Mouse (Mus musculus) ES-E14 (cell line): ENCODE results near the gene Eepd1. TPM values are rescaled to one million over a fixed set of nuclear protein-coding genes. Genes with fewer than 3 reads are reported as not detected.

ENCODE experiments used
- DNase-seq: peaks from one replicate; pipeline ENCODE4 v3.0.0-alpha.2; 2013; ENCODE audit warnings: low read depth, low spot score
- H3K27ac ChIP-seq: 2 replicates; pipeline ENCODE4 v1.5.1; 2012; ENCODE audit warnings: low read depth, mild to moderate bottlenecking, low read length, moderate library complexity, mixed read lengths; ENCODE audit not compliant: poor library complexity, insufficient read depth, severe bottlenecking
- H3K36me3 ChIP-seq: 2 replicates; pipeline ENCODE4 v1.6.1; 2012; ENCODE audit warnings: mild to moderate bottlenecking, low read length, moderate library complexity, mixed read lengths; ENCODE audit not compliant: control insufficient read depth, poor library complexity, insufficient read depth, severe bottlenecking
- H3K4me1 ChIP-seq, 2 experiments: fragments of 150-350 bp in 1 of 2; sonication (generic) in 1 of 2; 2 replicates each; pipeline ENCODE4 v1.6.1; 2012; ENCODE audit warnings: low read length in 2 of 2, mild to moderate bottlenecking in 1 of 2, mixed read lengths in 1 of 2; ENCODE audit not compliant: control insufficient read depth in 2 of 2, insufficient read depth in 2 of 2, poor library complexity in 1 of 2
- H3K4me3 ChIP-seq, 2 experiments: fragments of 150-350 bp in 1 of 2; sonication (generic) in 1 of 2; 2 replicates each; pipeline ENCODE4 v1.5.1; 2012; ENCODE audit warnings: low read length in 2 of 2, low read depth in 1 of 2, mild to moderate bottlenecking in 1 of 2, mixed read lengths in 1 of 2; ENCODE audit not compliant: insufficient read depth in 1 of 2, poor library complexity in 1 of 2, severe bottlenecking in 1 of 2
- H3K9ac ChIP-seq: 2 replicates; pipeline ENCODE4 v1.6.1; 2012; ENCODE audit warnings: low read depth, mild to moderate bottlenecking, low read length, mixed read lengths; ENCODE audit not compliant: poor library complexity, insufficient read depth, severe bottlenecking
- H3K9me3 ChIP-seq: fragments of 150-350 bp; sonication (generic); 2 replicates; pipeline ENCODE4 v1.6.1; 2012; ENCODE audit warnings: low read depth, mild to moderate bottlenecking, low read length; ENCODE audit not compliant: control insufficient read depth, insufficient read depth
- CHD2 ChIP-seq: IDR thresholded peaks from 2 replicates; pipeline ENCODE4 v1.6.1; 2014; ENCODE audit warnings: mild to moderate bottlenecking, low read depth, low read length, inconsistent platforms
- HCFC1 ChIP-seq: IDR thresholded peaks from 2 replicates; pipeline ENCODE4 v1.6.1; 2012; ENCODE audit warnings: low read length, inconsistent platforms, borderline replicate concordance; ENCODE audit not compliant: insufficient read depth
- MAFK ChIP-seq: IDR thresholded peaks from 2 replicates; pipeline ENCODE4 v1.6.1; 2014; ENCODE audit warnings: mild to moderate bottlenecking, low read depth, low read length, inconsistent platforms; ENCODE audit not compliant: insufficient read depth
- ZC3H11A ChIP-seq: IDR thresholded peaks from 2 replicates; pipeline ENCODE4 v1.6.1; 2012; ENCODE audit warnings: low read depth, mild to moderate bottlenecking, inconsistent platforms, low read length, borderline replicate concordance
- ZNF384 ChIP-seq: IDR thresholded peaks from 2 replicates; pipeline ENCODE4 v1.6.1; 2012; ENCODE audit warnings: low read depth, low read length, inconsistent platforms
- in situ Hi-C, 2 experiments: fragments of 600-800 bp; cut with MboI; formaldehyde crosslinking; loops; one replicate each; pipeline ENCODE4 v1.15.1; 2025; ENCODE audit warnings: low sequenced_read_pairs in 2 of 2, inconsistent platforms in 1 of 2; ENCODE audit not compliant: unreplicated experiment in 2 of 2
- total RNA-seq: library from RNA; depleted of rRNA; stranded (reverse); fragments of 300-350 nt; gene quantifications from 2 replicates; pipeline ENCODE4 v1.2.3, GENCODE M21; 2012

Eepd1 gene
- total RNA-seq, 1 experiment: 3.5 TPM

DNA sequence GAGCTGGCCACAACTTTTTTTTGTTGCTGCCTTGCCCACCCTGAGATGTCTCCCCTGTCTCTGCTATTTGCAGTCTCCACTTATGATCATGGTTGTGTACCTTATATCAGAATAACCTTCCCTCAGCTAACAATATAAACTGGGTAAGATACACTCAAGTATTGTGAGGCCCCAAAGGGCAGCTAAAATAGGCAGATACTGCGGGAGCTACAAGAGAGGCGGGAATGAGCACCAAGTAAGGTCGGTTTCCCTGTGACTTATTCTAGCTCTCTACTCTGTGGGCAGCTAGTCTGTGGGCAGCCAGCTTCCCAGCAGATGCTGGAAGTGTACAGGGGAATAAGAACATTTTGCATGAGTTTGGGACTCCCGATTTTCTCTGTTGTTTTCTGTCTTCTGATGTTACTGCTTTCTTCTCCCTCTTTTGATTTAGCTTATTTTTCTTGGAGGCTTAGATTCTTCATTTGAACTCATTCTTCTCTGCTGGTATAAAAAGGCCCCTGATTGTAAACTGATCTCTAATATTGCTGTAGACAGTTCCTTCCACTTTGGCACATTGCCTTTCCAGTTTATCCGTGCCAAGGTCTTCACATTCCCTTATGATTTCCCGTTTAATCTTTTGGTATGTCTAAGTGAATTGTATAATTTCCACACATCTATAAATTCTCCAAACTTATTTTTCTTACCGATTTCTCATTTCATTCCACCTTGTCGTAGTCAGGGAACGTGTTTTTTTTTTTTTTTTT, 78.8 kb downstream of the Eepd1 start:
- in situ Hi-C loops: no loop called here
- Histone ChIP-seq H3K4me3 (no peak overlapping the region), H3K9me3 (no peaks in the 10 kb centered on the region), H3K27ac (no peak overlapping the region), H3K36me3 (no peaks in the 10 kb centered on the region), H3K4me1 (peaks cover 4 to 7% of the 10 kb centered on the region in 2 experiments; a peak in 2 of 4 replicates), H3K9ac (no peak overlapping the region)
- no peak for TF ChIP-seq CHD2
- TF ChIP-seq MAFK: no peak
- TF ChIP-seq ZNF384: no peak
- TF ChIP-seq HCFC1: no peak
- TF ChIP-seq ZC3H11A: no peak
- no peak for DNase-seq

- Histone ChIP-seq H3K27ac (no peak overlapping the region), H3K4me1 (peaks cover 4 to 9% of the 10 kb centered on the region in 2 experiments; a peak in 2 of 4 replicates), H3K9ac (no peak overlapping the region), H3K9me3 (no peaks in the 10 kb centered on the region), H3K36me3 (no peaks in the 10 kb centered on the region), H3K4me3 (no peak overlapping the region)
- no peak for TF ChIP-seq ZC3H11A
- no peak for TF ChIP-seq HCFC1
- TF ChIP-seq MAFK: no peak
- TF ChIP-seq ZNF384: no peak
- no peak for TF ChIP-seq CHD2
- no peak for DNase-seq
- in situ Hi-C loops: no loop called here
Observed at GRCm38 (mm10) chr9:25561143-25561542, 79.8 kb downstream of the Eepd1 start.

GRCm38 (mm10) chr9:25563806-25564205, 82.5 kb downstream of the Eepd1 start:
- H3K9me3 ChIP-seq: no peaks in the 10 kb centered on the region
- H3K27ac ChIP-seq: 0 out of 2 replicates have a peak overlapping the region, but pooled peaks have one; percentile 43
- H3K4me3 ChIP-seq: no peak overlapping the region
- H3K36me3 ChIP-seq: no peaks in the 10 kb centered on the region
- peaks cover 4 to 9% of the 10 kb centered on the region in 2 experiments; a peak in 2 of 4 replicates for H3K4me1 ChIP-seq
- peak; percentile 49 for DNase-seq
- no peak overlapping the region for H3K9ac ChIP-seq
- in situ Hi-C loops: no loop called here
- TF ChIP-seq CHD2 (no peak), ZC3H11A (no peak), HCFC1 (no peak), ZNF384 (no peak), MAFK (no peak)

- Histone ChIP-seq H3K27ac (no peak overlapping the region), H3K9me3 (no peaks in the 10 kb centered on the region), H3K4me3 (no peak overlapping the region), H3K36me3 (no peaks in the 10 kb centered on the region), H3K4me1 (peaks cover 4 to 9% of the 10 kb centered on the region in 2 experiments; a peak in 2 of 4 replicates), H3K9ac (no peak overlapping the region)
- TF ChIP-seq MAFK: no peak
- TF ChIP-seq CHD2: no peak
- TF ChIP-seq ZNF384: no peak
- no peak for TF ChIP-seq HCFC1
- TF ChIP-seq ZC3H11A: no peak
- no peak for DNase-seq
- in situ Hi-C loops: no loop called here
Observed at GRCm38 (mm10) chr9:25567071-25567470, 85.7 kb downstream of the Eepd1 start.

DNA sequence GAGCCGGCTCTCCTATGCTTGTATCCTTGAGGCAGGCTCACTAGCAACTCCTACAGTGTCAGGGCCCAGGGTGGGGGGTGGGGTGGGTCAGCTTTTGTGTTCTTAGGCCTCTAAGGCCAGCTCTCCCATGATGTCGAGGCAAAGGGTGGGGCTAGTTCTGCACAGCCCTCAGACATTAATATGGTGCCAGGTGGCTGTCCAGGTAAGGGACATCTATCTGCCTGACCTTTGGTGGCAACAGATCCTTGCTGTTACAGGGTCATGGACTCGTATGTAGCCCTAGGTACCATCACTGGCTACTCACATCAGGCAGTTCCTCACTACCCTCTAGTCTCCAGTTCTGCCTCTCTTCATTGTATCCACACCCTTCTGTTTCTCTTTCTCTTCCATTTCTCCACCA, 87.4 kb downstream of the Eepd1 start:
- TF ChIP-seq HCFC1 (no peak), ZNF384 (no peak), CHD2 (no peak), MAFK (no peak), ZC3H11A (no peak)
- no peak overlapping the region for H3K4me3 ChIP-seq
- in situ Hi-C loops: no loop called here
- no peaks in the 10 kb centered on the region for H3K36me3 ChIP-seq
- no peak overlapping the region for H3K27ac ChIP-seq
- no peaks in the 10 kb centered on the region for H3K9me3 ChIP-seq
- H3K4me1 ChIP-seq: peaks cover 4 to 7% of the 10 kb centered on the region in 2 experiments; a peak in 1 of 4 replicates
- no peak for DNase-seq
- H3K9ac ChIP-seq: no peak overlapping the region
